Mouse (Mus musculus): ENCODE measurements around the gene Eras. TPM values are rescaled to one million over a fixed set of nuclear protein-coding genes. Genes with fewer than 3 reads are reported as not detected.

Eras gene
- not detected for polyA plus RNA-seq (2014; fragmentation: Illumina TruSeq; extraction: RNeasy Lipid Tissue Mini Kit (QIAGEN cat#74804); ENCODE audit: insufficient read depth, low read depth, low replicate concordance)

DNA sequence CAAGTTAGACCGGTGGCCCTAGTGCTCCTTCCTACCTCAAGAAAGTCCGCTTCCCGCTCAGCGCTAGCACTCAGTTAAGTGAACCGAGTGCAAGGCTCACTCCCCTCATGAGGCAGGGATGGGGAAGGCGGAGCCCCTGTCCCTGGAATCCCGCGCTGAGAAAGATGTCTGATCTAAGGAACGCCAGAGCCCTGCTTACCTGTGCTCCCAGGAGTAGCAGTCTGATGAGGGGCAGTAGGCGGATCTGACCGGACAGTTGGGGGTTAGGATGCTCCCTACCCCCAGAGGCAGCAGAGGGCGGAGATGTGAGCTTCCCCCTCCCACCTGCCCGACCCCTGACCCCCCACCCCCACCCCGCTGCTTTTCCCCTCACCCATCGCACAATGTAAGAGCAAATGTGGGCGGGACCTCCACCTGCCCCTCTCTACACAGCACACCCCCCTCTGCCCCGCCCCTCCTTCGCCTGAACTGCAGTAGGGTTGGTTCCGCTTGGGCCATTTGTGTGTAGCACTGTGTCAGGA lies at the start of gene Eras:
TSS of gene Eras (minus strand) at position 338 of the 521 bp plus-strand sequence.

DNA sequence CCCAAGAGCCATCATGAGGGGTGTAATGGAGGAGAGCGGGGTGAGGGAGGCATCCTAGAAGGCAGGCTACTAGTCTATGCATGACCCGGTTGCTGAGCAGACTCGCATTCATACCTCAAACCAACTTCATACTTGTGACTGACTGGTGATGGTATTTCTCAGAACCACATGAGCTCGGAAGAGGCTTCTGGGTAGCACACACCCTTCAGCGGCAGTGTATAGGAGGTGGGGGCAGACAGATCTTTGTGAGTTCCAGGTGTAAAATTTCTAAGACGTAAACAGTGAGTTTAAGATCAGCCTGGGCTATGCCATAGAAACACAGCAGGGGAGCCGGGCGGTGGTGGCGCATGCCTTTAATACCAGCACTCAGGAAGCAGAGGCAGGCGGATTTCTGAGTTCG lies 49.5 kb upstream of the Eras start, which contains the start of gene Gata1:
TSS of gene Gata1 (minus strand) at position 180 of the 400 bp plus-strand sequence.

DNA sequence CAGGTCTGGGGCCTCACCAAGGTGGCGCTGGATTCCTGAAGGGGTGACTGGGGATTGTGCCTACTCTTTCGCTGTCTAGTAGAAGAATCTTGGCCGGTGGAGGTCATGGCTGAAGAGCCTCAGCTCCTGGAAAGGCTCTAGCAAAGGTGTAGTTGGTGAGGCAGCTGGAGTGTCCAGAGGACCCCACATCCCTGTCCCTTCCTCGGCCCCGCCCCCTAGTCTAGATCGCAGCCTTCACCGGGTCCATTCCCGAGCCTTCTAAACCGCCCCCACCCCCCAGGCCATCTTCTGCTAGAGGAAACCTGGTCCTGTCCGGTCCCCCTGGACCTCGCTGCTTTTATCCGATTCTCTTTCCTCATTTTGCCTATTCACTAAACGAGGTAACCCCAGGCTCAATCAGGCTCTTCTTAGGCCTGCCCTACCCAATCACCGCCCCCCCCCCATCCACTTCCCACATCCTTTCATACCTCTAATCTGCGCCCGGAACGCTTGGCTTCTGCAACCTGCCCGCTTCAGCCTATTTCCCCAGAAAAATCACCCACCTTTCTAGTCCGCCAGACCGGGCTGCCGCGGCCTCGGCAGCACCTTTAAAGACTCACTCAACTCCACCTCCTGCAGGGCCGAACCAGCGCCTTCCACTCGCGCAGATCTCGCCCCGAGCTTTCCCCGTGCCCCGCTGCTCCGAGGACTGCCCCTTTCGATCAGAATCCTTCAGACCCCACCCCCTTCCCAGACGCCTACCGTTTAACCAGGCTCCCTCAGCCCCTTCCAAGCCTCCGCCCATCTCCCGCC lies 18.9 kb upstream of the Eras start, which contains the start of gene Hdac6:
TSS of gene Hdac6 (minus strand) at position 782 of the 792 bp plus-strand sequence.

GRCm38 (mm10) chrX:7919601-7920383 lies 8.6 kb downstream of the Eras start, which contains the start of gene Pcsk1n:
Gene Pcsk1n, plus strand, starts transcription at chrX:7919822.

GRCm38 (mm10) chrX:7909242-7909641 lies 19.2 kb downstream of the Eras start, which contains the start of gene Gm10490:
Gene Gm10490, plus strand, starts transcription at chrX:7909542.

DNA sequence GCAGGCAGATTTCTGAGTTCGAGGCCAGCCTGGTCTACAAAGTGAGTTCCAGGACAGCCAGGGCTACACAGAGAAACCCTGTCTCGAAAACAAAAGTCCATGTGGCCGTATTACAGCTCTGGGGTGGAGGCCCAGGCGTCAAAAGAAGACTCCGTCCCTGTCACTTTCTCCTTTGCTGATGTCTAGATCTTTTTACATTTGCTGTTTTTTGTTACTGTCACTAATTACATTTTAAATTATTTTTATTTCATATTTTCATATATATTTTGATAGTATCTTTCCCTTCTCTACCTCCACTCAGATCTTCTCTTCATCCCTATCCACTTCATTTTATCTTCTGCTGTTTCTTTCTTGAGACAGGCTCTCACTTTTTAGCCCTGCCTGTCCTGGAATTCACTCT lies 20.7 kb downstream of the Eras start, which contains the start of gene Gm10491:
TSS of gene Gm10491 (minus strand) at position 101 of the 400 bp plus-strand sequence.

GRCm38 (mm10) chrX:7898880-7899874 lies 29.2 kb downstream of the Eras start, which contains the start of the genes Pqbp1 and Timm17b:
Gene Pqbp1, minus strand, starts transcription at chrX:7899269.
Gene Timm17b, plus strand, starts transcription at chrX:7899357.

DNA sequence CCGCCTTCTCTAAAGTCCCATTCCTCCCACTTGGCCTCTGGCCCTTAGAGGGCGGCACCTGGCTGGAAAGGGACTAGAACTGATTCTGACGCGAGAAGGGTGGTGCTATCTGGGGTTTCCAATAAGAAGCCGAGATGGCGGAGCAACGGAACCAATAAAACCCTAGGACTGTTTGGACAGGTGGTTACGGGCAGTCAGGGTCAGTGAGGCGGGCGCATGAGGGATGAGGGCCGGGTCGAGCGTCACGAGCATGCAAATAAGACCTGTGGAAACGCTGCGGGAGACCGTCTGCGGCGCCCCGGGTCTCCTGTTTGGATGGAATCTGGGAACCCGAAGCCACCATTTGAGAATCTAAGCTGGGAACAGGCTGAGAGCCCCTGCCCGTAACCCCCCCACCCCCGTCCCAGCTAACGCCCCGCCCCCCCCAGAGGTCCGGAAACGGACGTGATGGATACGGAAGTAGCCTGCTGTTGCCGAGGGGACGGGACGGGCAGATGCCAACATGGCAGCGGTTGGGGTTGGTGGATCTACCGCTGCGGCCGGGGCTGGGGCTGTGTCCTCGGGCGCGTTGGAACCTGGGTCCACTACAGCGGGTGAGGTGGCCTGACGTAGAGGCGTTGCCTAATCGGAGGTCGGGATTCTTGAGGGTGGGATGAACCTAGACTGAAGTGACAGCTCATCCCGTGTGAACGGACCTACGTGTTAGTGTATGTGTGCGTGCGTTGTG lies 44.4 kb downstream of the Eras start, which contains the start of gene Slc35a2:
TSS of gene Slc35a2 (plus strand) at position 188 of the 727 bp plus-strand sequence.

GRCm38 (mm10) chrX:7878007-7878419 lies 50.4 kb downstream of the Eras start, which contains the start of gene Pim2:
Gene Pim2, plus strand, starts transcription at chrX:7878262.

Other genes with a start within 250 kb of the Eras start
- gene Magix, start 247.4 kb downstream of the Eras start, polyA plus RNA-seq (2014; fragmentation: Illumina TruSeq; extraction: RNeasy Lipid Tissue Mini Kit (QIAGEN cat#74804); ENCODE audit: insufficient read depth, low read depth, low replicate concordance): 6.1 TPM
- gene Gpkow, start 231.5 kb downstream of the Eras start, polyA plus RNA-seq (2014; fragmentation: Illumina TruSeq; extraction: RNeasy Lipid Tissue Mini Kit (QIAGEN cat#74804); ENCODE audit: insufficient read depth, low read depth, low replicate concordance): 18.2 TPM
- gene Wdr45, start 214.3 kb downstream of the Eras start, polyA plus RNA-seq (2014; fragmentation: Illumina TruSeq; extraction: RNeasy Lipid Tissue Mini Kit (QIAGEN cat#74804); ENCODE audit: insufficient read depth, low read depth, low replicate concordance): 86.4 TPM
- gene Gm45208, start 206.4 kb downstream of the Eras start, polyA plus RNA-seq (2014; fragmentation: Illumina TruSeq; extraction: RNeasy Lipid Tissue Mini Kit (QIAGEN cat#74804); ENCODE audit: insufficient read depth, low read depth, low replicate concordance): not detected
- 16.3 TPM for gene Praf2, start 200.2 kb downstream of the Eras start, polyA plus RNA-seq (2014; fragmentation: Illumina TruSeq; extraction: RNeasy Lipid Tissue Mini Kit (QIAGEN cat#74804); ENCODE audit: insufficient read depth, low read depth, low replicate concordance)
- gene Ccdc120, start 177.7 kb downstream of the Eras start, polyA plus RNA-seq (2014; fragmentation: Illumina TruSeq; extraction: RNeasy Lipid Tissue Mini Kit (QIAGEN cat#74804); ENCODE audit: insufficient read depth, low read depth, low replicate concordance): 6.8 TPM
- 19.0 TPM for gene Tfe3, start 166.0 kb downstream of the Eras start, polyA plus RNA-seq (2014; fragmentation: Illumina TruSeq; extraction: RNeasy Lipid Tissue Mini Kit (QIAGEN cat#74804); ENCODE audit: insufficient read depth, low read depth, low replicate concordance)
- gene Gripap1, start 138.8 kb downstream of the Eras start, polyA plus RNA-seq (2014; fragmentation: Illumina TruSeq; extraction: RNeasy Lipid Tissue Mini Kit (QIAGEN cat#74804); ENCODE audit: insufficient read depth, low read depth, low replicate concordance): 20.6 TPM
- 0.20 TPM for gene Kcnd1, start 106.3 kb downstream of the Eras start, polyA plus RNA-seq (2014; fragmentation: Illumina TruSeq; extraction: RNeasy Lipid Tissue Mini Kit (QIAGEN cat#74804); ENCODE audit: insufficient read depth, low read depth, low replicate concordance)
- 30.7 TPM for gene Otud5, start 87.2 kb downstream of the Eras start, polyA plus RNA-seq (2014; fragmentation: Illumina TruSeq; extraction: RNeasy Lipid Tissue Mini Kit (QIAGEN cat#74804); ENCODE audit: insufficient read depth, low read depth, low replicate concordance)
- 6.7 TPM for gene Pim2, start 50.3 kb downstream of the Eras start, polyA plus RNA-seq (2014; fragmentation: Illumina TruSeq; extraction: RNeasy Lipid Tissue Mini Kit (QIAGEN cat#74804); ENCODE audit: insufficient read depth, low read depth, low replicate concordance)
- gene Slc35a2, start 44.6 kb downstream of the Eras start, polyA plus RNA-seq (2014; fragmentation: Illumina TruSeq; extraction: RNeasy Lipid Tissue Mini Kit (QIAGEN cat#74804); ENCODE audit: insufficient read depth, low read depth, low replicate concordance): 24.4 TPM
- 63.7 TPM for gene Pqbp1, start 29.3 kb downstream of the Eras start, polyA plus RNA-seq (2014; fragmentation: Illumina TruSeq; extraction: RNeasy Lipid Tissue Mini Kit (QIAGEN cat#74804); ENCODE audit: insufficient read depth, low read depth, low replicate concordance)
- 46.0 TPM for gene Timm17b, start 29.2 kb downstream of the Eras start, polyA plus RNA-seq (2014; fragmentation: Illumina TruSeq; extraction: RNeasy Lipid Tissue Mini Kit (QIAGEN cat#74804); ENCODE audit: insufficient read depth, low read depth, low replicate concordance)
- gene Gm10491, start 20.8 kb downstream of the Eras start, polyA plus RNA-seq (2014; fragmentation: Illumina TruSeq; extraction: RNeasy Lipid Tissue Mini Kit (QIAGEN cat#74804); ENCODE audit: insufficient read depth, low read depth, low replicate concordance): not detected
- not detected for gene Gm10490, start 19.1 kb downstream of the Eras start, polyA plus RNA-seq (2014; fragmentation: Illumina TruSeq; extraction: RNeasy Lipid Tissue Mini Kit (QIAGEN cat#74804); ENCODE audit: insufficient read depth, low read depth, low replicate concordance)
- gene Pcsk1n, start 8.8 kb downstream of the Eras start, polyA plus RNA-seq (2014; fragmentation: Illumina TruSeq; extraction: RNeasy Lipid Tissue Mini Kit (QIAGEN cat#74804); ENCODE audit: insufficient read depth, low read depth, low replicate concordance): 0.17 TPM
- gene Hdac6, start 19.3 kb upstream of the Eras start, polyA plus RNA-seq (2014; fragmentation: Illumina TruSeq; extraction: RNeasy Lipid Tissue Mini Kit (QIAGEN cat#74804); ENCODE audit: insufficient read depth, low read depth, low replicate concordance): 3.4 TPM
- gene Gata1, start 49.5 kb upstream of the Eras start, polyA plus RNA-seq (2014; fragmentation: Illumina TruSeq; extraction: RNeasy Lipid Tissue Mini Kit (QIAGEN cat#74804); ENCODE audit: insufficient read depth, low read depth, low replicate concordance): 0.48 TPM
- gene Glod5, start 89.9 kb upstream of the Eras start, polyA plus RNA-seq (2014; fragmentation: Illumina TruSeq; extraction: RNeasy Lipid Tissue Mini Kit (QIAGEN cat#74804); ENCODE audit: insufficient read depth, low read depth, low replicate concordance): not detected
- gene Suv39h1, start 146.2 kb upstream of the Eras start, polyA plus RNA-seq (2014; fragmentation: Illumina TruSeq; extraction: RNeasy Lipid Tissue Mini Kit (QIAGEN cat#74804); ENCODE audit: insufficient read depth, low read depth, low replicate concordance): 7.2 TPM
- gene Was, start 161.9 kb upstream of the Eras start, polyA plus RNA-seq (2014; fragmentation: Illumina TruSeq; extraction: RNeasy Lipid Tissue Mini Kit (QIAGEN cat#74804); ENCODE audit: insufficient read depth, low read depth, low replicate concordance): 8.4 TPM
- 16.6 TPM for gene Wdr13, start 204.3 kb upstream of the Eras start, polyA plus RNA-seq (2014; fragmentation: Illumina TruSeq; extraction: RNeasy Lipid Tissue Mini Kit (QIAGEN cat#74804); ENCODE audit: insufficient read depth, low read depth, low replicate concordance)
- gene Rbm3, start 217.3 kb upstream of the Eras start, polyA plus RNA-seq (2014; fragmentation: Illumina TruSeq; extraction: RNeasy Lipid Tissue Mini Kit (QIAGEN cat#74804); ENCODE audit: insufficient read depth, low read depth, low replicate concordance): 236 TPM
- gene Tbc1d25, start 247.6 kb upstream of the Eras start, polyA plus RNA-seq (2014; fragmentation: Illumina TruSeq; extraction: RNeasy Lipid Tissue Mini Kit (QIAGEN cat#74804); ENCODE audit: insufficient read depth, low read depth, low replicate concordance): 3.7 TPM